Mouse (Mus musculus): ENCODE data around the gene Top2b. TPM values are rescaled to one million over a fixed set of nuclear protein-coding genes. Genes with fewer than 3 reads are reported as not detected.
A peak's percentile ranks its signal among the peaks of the same experiment; 100 is the strongest.

Gene Top2b
- polyA plus RNA-seq, 1 experiment = 31.7 TPM

GRCm38 (mm10) chr14:16366986-16367385 is 2.0 kb downstream of the Top2b start:
- WGBS = 26% methylated on average over 2 of the region's 2 CpGs
- TF ChIP-seq CTCF (IDR thresholded peaks at IDR 0.05; ENCODE audit: control insufficient read depth, insufficient read depth, low read length) (no peak), POLR2A (IDR thresholded peaks at IDR 0.05; ENCODE audit: borderline replicate concordance, control insufficient read depth, low read depth, low read length) (no peak)
- no peaks in the 10 kb centered on the region; the same call in 1 of the 2 replicates for H3K4me1 ChIP-seq (ENCODE audit: control insufficient read depth, insufficient read depth, low read length)
- no peak overlapping the region for H3K4me3 ChIP-seq (replicated peaks; ENCODE audit: control insufficient read depth, low read depth, low read length)
- H3K27ac ChIP-seq (ENCODE audit: control insufficient read depth, insufficient read depth, low read depth, low read length, poor library complexity) = no peak overlapping the region

DNA sequence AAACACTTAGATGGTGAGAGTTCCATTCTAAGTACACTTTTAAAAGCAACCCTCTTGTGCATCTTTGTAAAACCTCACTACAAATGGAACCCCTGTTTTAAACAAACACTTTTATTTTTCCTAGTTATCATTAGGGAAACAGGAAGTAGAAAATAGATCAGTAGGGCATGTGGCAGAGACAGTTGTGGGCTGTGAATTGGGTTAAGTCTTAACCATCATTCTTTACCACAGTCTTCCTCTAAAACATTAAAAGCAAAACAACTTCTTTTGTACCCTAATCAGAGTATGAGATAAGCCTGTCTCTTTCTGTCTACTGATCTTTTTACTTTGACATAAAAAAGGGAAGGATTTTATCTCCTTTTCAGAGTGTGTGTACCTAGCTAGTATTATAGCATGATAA is 7.8 kb downstream of the Top2b start:
- H3K4me1 ChIP-seq (ENCODE audit: control insufficient read depth, insufficient read depth, low read length) = no peaks in the 10 kb centered on the region; the same call in none of the 2 replicates
- H3K27ac ChIP-seq (ENCODE audit: control insufficient read depth, insufficient read depth, low read depth, low read length, poor library complexity) = no peak overlapping the region

DNA sequence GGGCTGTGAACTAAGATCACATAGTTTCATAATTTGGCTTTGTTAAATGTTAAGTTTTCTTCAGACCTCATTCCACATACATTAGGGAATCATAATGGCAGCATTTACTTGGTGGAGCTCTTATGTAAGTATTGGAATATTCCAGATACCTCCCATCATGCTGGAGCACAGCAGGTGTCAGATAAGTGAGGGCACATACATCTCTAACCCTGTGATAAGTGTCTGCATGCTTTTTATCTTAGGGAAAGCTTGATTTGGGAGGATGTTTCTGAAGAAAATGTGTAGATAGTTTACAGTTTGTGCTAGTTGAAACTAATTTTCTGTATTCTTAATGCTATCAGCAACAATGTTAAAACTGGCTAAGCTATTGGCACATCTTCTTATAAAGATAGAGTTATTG is 8.2 kb downstream of the Top2b start:
- Histone ChIP-seq H3K27ac (ENCODE audit: control insufficient read depth, insufficient read depth, low read depth, low read length, poor library complexity) (no peak overlapping the region), H3K4me1 (ENCODE audit: control insufficient read depth, insufficient read depth, low read length) (no peaks in the 10 kb centered on the region; the same call in none of the 2 replicates), H3K4me3 (replicated peaks; ENCODE audit: control insufficient read depth, low read depth, low read length) (no peak overlapping the region)
- no peak for TF ChIP-seq POLR2A (IDR thresholded peaks at IDR 0.05; ENCODE audit: borderline replicate concordance, control insufficient read depth, low read depth, low read length)
- TF ChIP-seq CTCF (IDR thresholded peaks at IDR 0.05; ENCODE audit: control insufficient read depth, insufficient read depth, low read length) = no peak

More for the DNA sequence above, 7.8 kb downstream of the Top2b start:
- no peak overlapping the region for H3K4me3 ChIP-seq (replicated peaks; ENCODE audit: control insufficient read depth, low read depth, low read length)
- TF ChIP-seq CTCF (IDR thresholded peaks at IDR 0.05; ENCODE audit: control insufficient read depth, insufficient read depth, low read length) (no peak), POLR2A (IDR thresholded peaks at IDR 0.05; ENCODE audit: borderline replicate concordance, control insufficient read depth, low read depth, low read length) (no peak)

- Histone ChIP-seq H3K27ac (ENCODE audit: control insufficient read depth, insufficient read depth, low read depth, low read length, poor library complexity) (no peak overlapping the region), H3K4me1 (ENCODE audit: control insufficient read depth, insufficient read depth, low read length) (no peaks in the 10 kb centered on the region; the same call in 1 of the 2 replicates), H3K4me3 (replicated peaks; ENCODE audit: control insufficient read depth, low read depth, low read length) (no peak overlapping the region)
- peak; percentile 31; the same call in 1 of the 2 replicates for TF ChIP-seq CTCF (IDR thresholded peaks at IDR 0.05; ENCODE audit: control insufficient read depth, insufficient read depth, low read length)
- no peak for TF ChIP-seq POLR2A (IDR thresholded peaks at IDR 0.05; ENCODE audit: borderline replicate concordance, control insufficient read depth, low read depth, low read length)
- WGBS = 5% methylated on average over 2 of the region's 2 CpGs
Observed at GRCm38 (mm10) chr14:16379917-16380570, 15.1 kb downstream of the Top2b start.

DNA sequence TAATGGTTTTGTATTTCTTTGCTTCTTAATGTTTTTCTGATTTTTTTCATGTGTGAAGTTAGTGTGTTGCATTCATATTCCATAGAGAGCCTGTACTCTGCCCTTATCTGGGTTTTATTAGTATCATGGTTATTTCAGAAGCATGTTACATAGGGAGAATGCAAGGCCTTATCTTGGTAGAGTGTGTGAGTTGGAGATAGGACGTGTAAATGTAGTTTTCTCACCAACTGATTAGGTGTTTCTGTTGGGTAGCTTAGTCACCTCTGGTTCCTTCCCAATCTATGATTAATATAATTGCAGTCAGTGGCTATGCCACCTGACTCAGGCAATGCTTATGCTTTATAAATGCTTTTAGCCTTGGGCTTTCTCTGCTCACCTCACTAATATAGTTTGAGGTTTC is 19.8 kb downstream of the Top2b start:
- H3K4me3 ChIP-seq (replicated peaks; ENCODE audit: control insufficient read depth, low read depth, low read length) = no peak overlapping the region
- 64% methylated on average over 1 of the region's 1 CpGs for WGBS
- no peaks in the 10 kb centered on the region for H3K4me1 ChIP-seq (ENCODE audit: control insufficient read depth, insufficient read depth, low read length)
- no peak overlapping the region for H3K27ac ChIP-seq (ENCODE audit: control insufficient read depth, insufficient read depth, low read depth, low read length, poor library complexity)
- TF ChIP-seq POLR2A (IDR thresholded peaks at IDR 0.05; ENCODE audit: borderline replicate concordance, control insufficient read depth, low read depth, low read length) = no peak
- TF ChIP-seq CTCF (IDR thresholded peaks at IDR 0.05; ENCODE audit: control insufficient read depth, insufficient read depth, low read length) = no peak

DNA sequence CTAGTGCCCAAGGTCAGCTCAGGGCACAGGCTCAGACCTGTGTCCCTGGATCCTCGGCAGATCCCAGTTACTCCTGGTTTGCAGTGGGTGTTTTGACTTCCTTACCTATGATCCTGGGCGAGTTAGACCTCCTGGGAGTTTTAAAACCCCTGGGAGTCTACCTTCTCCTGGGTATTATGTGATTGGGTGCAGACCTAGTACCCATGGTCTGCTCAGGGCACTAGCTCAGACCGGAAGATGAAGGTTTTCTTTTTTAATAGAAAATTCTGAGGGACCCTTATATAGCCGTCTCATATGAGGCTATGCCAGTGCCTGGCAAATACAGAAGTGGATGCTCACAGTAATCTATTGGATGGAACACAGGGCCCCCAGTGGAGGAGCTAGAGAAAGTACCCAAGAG is 40.2 kb downstream of the Top2b start:
- Histone ChIP-seq H3K27ac (ENCODE audit: control insufficient read depth, insufficient read depth, low read depth, low read length, poor library complexity) (no peak overlapping the region), H3K4me1 (ENCODE audit: control insufficient read depth, insufficient read depth, low read length) (no peaks in the 10 kb centered on the region), H3K4me3 (replicated peaks; ENCODE audit: control insufficient read depth, low read depth, low read length) (no peak overlapping the region)
- TF ChIP-seq CTCF (IDR thresholded peaks at IDR 0.05; ENCODE audit: control insufficient read depth, insufficient read depth, low read length) = no peak
- TF ChIP-seq POLR2A (IDR thresholded peaks at IDR 0.05; ENCODE audit: borderline replicate concordance, control insufficient read depth, low read depth, low read length) = no peak
- WGBS = 89% methylated on average over 4 of the region's 4 CpGs

DNA sequence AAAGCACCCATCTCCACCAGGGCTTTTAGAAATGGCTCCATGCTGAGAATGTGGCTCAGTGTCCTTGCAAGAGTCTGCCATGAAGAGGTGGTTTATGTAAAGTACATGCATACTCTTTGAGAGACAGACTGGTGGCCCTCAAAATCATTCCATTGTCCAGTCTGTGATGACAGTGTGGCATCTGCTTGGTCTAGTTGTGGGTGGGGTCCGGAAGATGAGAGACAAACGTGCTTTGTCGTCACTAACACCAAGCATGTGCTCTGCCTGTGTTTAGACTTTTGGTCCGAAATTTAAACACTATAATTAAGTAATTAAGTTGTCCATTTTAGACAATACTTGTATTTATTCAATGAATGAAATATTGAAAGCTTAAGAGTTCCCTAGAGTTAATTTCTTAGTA is 49.2 kb downstream of the Top2b start:
- Histone ChIP-seq H3K4me3 (replicated peaks; ENCODE audit: control insufficient read depth, low read depth, low read length) (no peak overlapping the region), H3K4me1 (ENCODE audit: control insufficient read depth, insufficient read depth, low read length) (no peaks in the 10 kb centered on the region), H3K27ac (ENCODE audit: control insufficient read depth, insufficient read depth, low read depth, low read length, poor library complexity) (no peak overlapping the region)
- no peak for TF ChIP-seq CTCF (IDR thresholded peaks at IDR 0.05; ENCODE audit: control insufficient read depth, insufficient read depth, low read length)
- 88% methylated on average over 4 of the region's 4 CpGs for WGBS

GRCm38 (mm10) chr14:16427569-16427968 is 62.6 kb downstream of the Top2b start:
- WGBS = 56% methylated on average over 4 of the region's 4 CpGs
- H3K4me3 ChIP-seq (replicated peaks; ENCODE audit: control insufficient read depth, low read depth, low read length) = no peak overlapping the region
- no peaks in the 10 kb centered on the region for H3K4me1 ChIP-seq (ENCODE audit: control insufficient read depth, insufficient read depth, low read length)
- no peak for TF ChIP-seq CTCF (IDR thresholded peaks at IDR 0.05; ENCODE audit: control insufficient read depth, insufficient read depth, low read length)
- TF ChIP-seq POLR2A (IDR thresholded peaks at IDR 0.05; ENCODE audit: borderline replicate concordance, control insufficient read depth, low read depth, low read length) = no peak
- H3K27ac ChIP-seq (ENCODE audit: control insufficient read depth, insufficient read depth, low read depth, low read length, poor library complexity) = no peak overlapping the region

Data from bone marrow, adult 2 months (tissue).